Mouse (Mus musculus): Measurements from ENCODE around the gene Olfr536.
"Not testable (repeated sequence)": the region's sequence is repeated elsewhere in the genome, so short reads cannot be mapped to it uniquely, and the experiment has no call there.

The Olfr536 gene

GRCm38 (mm10) chr7:140507346-140508021, at the start of gene Olfr536:
Olfr536 (minus strand) TSS chr7:140507396.
- peak; percentile 4 for DNase-seq (ENCODE audit: low spot score in 2 of 2)

- no peak for DNase-seq (ENCODE audit: low spot score in 2 of 2)
These were observed 32.5 kb upstream of the Olfr536 start for GRCm38 (mm10) chr7:140539746-140540145.

GRCm38 (mm10) chr7:140494702-140495101, 12.5 kb downstream of the Olfr536 start:
- no peak for DNase-seq (ENCODE audit: low spot score in 2 of 2)

GRCm38 (mm10) chr7:140494231-140494630, 13.0 kb downstream of the Olfr536 start:
- DNase-seq (ENCODE audit: low spot score in 2 of 2): no peak

GRCm38 (mm10) chr7:140488981-140489380, 18.2 kb downstream of the Olfr536 start:
- no peak for DNase-seq (ENCODE audit: low spot score in 2 of 2)

GRCm38 (mm10) chr7:140483916-140484315, 23.3 kb downstream of the Olfr536 start, which contains the start of gene Olfr535:
Olfr535 (plus strand) TSS chr7:140484216.
- DNase-seq (ENCODE audit: low spot score in 2 of 2): no peak

- DNase-seq (ENCODE audit: low spot score in 2 of 2): no peak
These were observed 28.5 kb downstream of the Olfr536 start for GRCm38 (mm10) chr7:140478733-140479132.

- DNase-seq (ENCODE audit: low spot score in 2 of 2): no peak
These were observed 29.3 kb downstream of the Olfr536 start for GRCm38 (mm10) chr7:140477886-140478285.

- DNase-seq (ENCODE audit: low spot score in 2 of 2): not testable (repeated sequence)
These were observed 44.1 kb downstream of the Olfr536 start, which contains the start of gene Olfr533 for GRCm38 (mm10) chr7:140463070-140463469. Olfr533 (plus strand) TSS chr7:140463370.

Data from frontal cortex, postnatal 10 days (tissue).